23 mouse cellular contexts compared by ENCODE assay signal in genomic region chr9:75981139-75981538, GRCm38 (mm10). TPM values are rescaled to one million over a fixed set of nuclear protein-coding genes. Genes with fewer than 3 reads are reported as not detected.
DNase-seq lines count a peak whose midpoint lies in the region; ATAC-seq lines count a peak whose summit lies in the region.
"Had no signal": no experiment of that assay in that cellular context is flagged by ENCODE, and none has a peak within 500 bp of the region (broad histone marks: within the 10 kb centered on the region; RNA-seq: fewer than 3 reads in every experiment).

No protein-coding gene starts in this region.

- no peak overlapping the region for H3K9ac ChIP-seq in heart, embryonic 12.5 days
- 0 out of 2 replicates have a peak overlapping the region, but pooled peaks have one; percentile 17 for H3K9ac ChIP-seq in liver, embryonic 13.5 days
- H3K9ac ChIP-seq in stomach, embryonic 16.5 days (ENCODE audit: low read length), result no peak overlapping the region
- H3K9ac ChIP-seq: embryonic facial prominence, embryonic 12.5 days; forebrain, embryonic 15.5 days; neural tube, embryonic 12.5 days had no signal

- DNase-seq in heart, postnatal 10 days, result no peak
- peak; percentile 18 for DNase-seq in MEL-GATA-1-ER (ENCODE audit: extremely low read depth, low read depth)
- peak; percentile 33 for DNase-seq in liver, embryonic 13.5 days
- DNase-seq in thymus, postnatal 14 days, result no peak
- no peak for DNase-seq in kidney, adult 18-20 months
- DNase-seq: adrenal gland, adult 2 months; cerebellum, adult 8-10 months; kidney, adult 11 months; kidney, postnatal 10 days; layer of hippocampus, postnatal 36 days; right cerebral cortex, postnatal 4 days; thymus, postnatal 36 days had no signal

- H3K27me3 ChIP-seq in heart, embryonic 12.5 days (replicated peaks), result no peaks in the 10 kb centered on the region
- H3K27me3 ChIP-seq in liver, embryonic 13.5 days, result no peaks in the 10 kb centered on the region
- H3K27me3 ChIP-seq in stomach, embryonic 16.5 days (ENCODE audit: control insufficient read depth, insufficient read depth, low read length), result no peaks in the 10 kb centered on the region
- H3K27me3 ChIP-seq: CH12.LX; embryonic facial prominence, embryonic 12.5 days; forebrain, embryonic 15.5 days; neural tube, embryonic 12.5 days had no signal

- H3K4me1 ChIP-seq in heart, embryonic 12.5 days (replicated peaks), result no peaks in the 10 kb centered on the region
- peaks cover 45% of the 10 kb centered on the region for H3K4me1 ChIP-seq in liver, embryonic 13.5 days (replicated peaks)
- no peaks in the 10 kb centered on the region for H3K4me1 ChIP-seq in stomach, embryonic 16.5 days (ENCODE audit: control insufficient read depth, insufficient read depth, low read length)
- H3K4me1 ChIP-seq: embryonic facial prominence, embryonic 12.5 days; forebrain, embryonic 15.5 days; hindbrain, embryonic 10.5 days; neural tube, embryonic 12.5 days had no signal

- H3K4me3 ChIP-seq in heart, embryonic 12.5 days, result no peak overlapping the region
- H3K4me3 ChIP-seq in liver, embryonic 13.5 days (replicated peaks), result no peak overlapping the region
- no peak overlapping the region for H3K4me3 ChIP-seq in stomach, embryonic 16.5 days (replicated peaks; ENCODE audit: low read length)
- H3K4me3 ChIP-seq: embryonic facial prominence, embryonic 12.5 days; erythroblast, embryonic 14.5 days; forebrain, embryonic 15.5 days; hindbrain, embryonic 10.5 days; neural tube, embryonic 12.5 days had no signal

- no peak overlapping the region for H3K27ac ChIP-seq in heart, embryonic 12.5 days (ENCODE audit: poor library complexity, severe bottlenecking)
- H3K27ac ChIP-seq in liver, embryonic 13.5 days, result peak overlapping the region; percentile 83
- no peak overlapping the region for H3K27ac ChIP-seq in stomach, embryonic 16.5 days (ENCODE audit: low read length)
- H3K27ac ChIP-seq: embryonic facial prominence, embryonic 12.5 days; forebrain, embryonic 15.5 days; hindbrain, embryonic 10.5 days; neural tube, embryonic 12.5 days had no signal

- 50% methylated on average over 1 of the region's 1 CpGs for WGBS in heart, embryonic 12.5 days
- WGBS in liver, embryonic 13.5 days (ENCODE audit: insufficient replicate concordance), result 21% methylated on average over 1 of the region's 1 CpGs
- 60% methylated on average over 1 of the region's 1 CpGs for WGBS in stomach, embryonic 16.5 days

- intact Hi-C loops in heart, postnatal 10 days (cut with DNase I), result no loop called here

- no peaks in the 10 kb centered on the region for H3K36me3 ChIP-seq in heart, embryonic 12.5 days
- no peaks in the 10 kb centered on the region for H3K36me3 ChIP-seq in liver, embryonic 13.5 days
- H3K36me3 ChIP-seq in stomach, embryonic 16.5 days (ENCODE audit: control insufficient read depth, insufficient read depth, low read length), result no peaks in the 10 kb centered on the region
- H3K36me3 ChIP-seq: embryonic facial prominence, embryonic 12.5 days; forebrain, embryonic 15.5 days; hindbrain, embryonic 10.5 days; neural tube, embryonic 12.5 days had no signal

- no peaks in the 10 kb centered on the region for H3K9me3 ChIP-seq in heart, embryonic 12.5 days (replicated peaks)
- no peaks in the 10 kb centered on the region for H3K9me3 ChIP-seq in liver, embryonic 13.5 days (replicated peaks)
- no peaks in the 10 kb centered on the region for H3K9me3 ChIP-seq in stomach, embryonic 16.5 days (replicated peaks; ENCODE audit: control insufficient read depth, low read length)
- H3K9me3 ChIP-seq: embryonic facial prominence, embryonic 12.5 days; forebrain, embryonic 15.5 days; hindbrain, embryonic 10.5 days; neural tube, embryonic 12.5 days had no signal

- peak; percentile 61; the same call in 1 of the 2 replicates for ATAC-seq in heart, embryonic 12.5 days (ENCODE audit: insufficient number of reproducible peaks, low FRiP score)
- ATAC-seq in liver, embryonic 13.5 days (ENCODE audit: low read depth), result peak; percentile 68
- ATAC-seq in stomach, embryonic 16.5 days (ENCODE audit: insufficient read depth, low FRiP score), result peak; percentile 69; the same call in 1 of the 2 replicates
- ATAC-seq: forebrain, embryonic 15.5 days had no signal

- no peak overlapping the region for H3K4me2 ChIP-seq in heart, embryonic 12.5 days
- H3K4me2 ChIP-seq in liver, embryonic 13.5 days, result peak overlapping the region; percentile 24; the same call in 1 of the 2 replicates
- no peak overlapping the region for H3K4me2 ChIP-seq in stomach, embryonic 16.5 days (ENCODE audit: low read depth, low read length)
- H3K4me2 ChIP-seq: embryonic facial prominence, embryonic 12.5 days; forebrain, embryonic 15.5 days; midbrain, embryonic 11.5 days; neural tube, embryonic 12.5 days had no signal

RNA-seq across cellular contexts. Expression of gene Hmgcll1, which starts 33.5 kb away (rescaled TPM):
- polyA plus RNA-seq in heart, embryonic 12.5 days (2016; fragmentation: Nextera tagmentation; extraction: Ambion mirVana), result 2.0 and 2.6 TPM in 2 replicates
- total RNA-seq in heart, postnatal 10 days (2021), result under 1 TPM; 0.10 to 0.17 TPM
- polyA plus RNA-seq in liver, embryonic 13.5 days (2015; fragmentation: Nextera tagmentation; extraction: Ambion mirVana), result 0.20 and 0.63 TPM in 2 replicates
- 3.3 and 4.9 TPM in 2 replicates for polyA plus RNA-seq in stomach, embryonic 16.5 days (2015; fragmentation: Nextera tagmentation; extraction: Ambion mirVana)
- total RNA-seq: granulocyte monocyte progenitor cell, adult 5-6 weeks; monocyte, adult 5-6 weeks had no signal
- polyA plus RNA-seq: erythroblast, embryonic 14.5 days had no signal

Comparison
In these comparisons a context has a peak if more than half of its experiments do, and no peak if none do; other contexts are left out.
1. DNase-seq: peak in MEL-GATA-1-ER (single experiment) and liver, embryonic 13.5 days (single experiment); none in heart, postnatal 10 days (0 of 2), thymus, postnatal 14 days (single experiment) and kidney, adult 18-20 months (single experiment).
2. Peak in every context shown above with its lines, with median percentiles within 50 percentile points of each other: ATAC-seq.